Mouse (Mus musculus): Measurements from ENCODE around the gene Ccdc169. TPM values are rescaled to one million over a fixed set of nuclear protein-coding genes. Genes with fewer than 3 reads are reported as not detected.

The Ccdc169 gene
- polyA plus RNA-seq, 1 experiment from 2014 or later: not detected

- Histone ChIP-seq H3K9me3 (ENCODE audit: control insufficient read depth, low read length) (no peaks in the 10 kb centered on the region), H3K4me1 (ENCODE audit: control insufficient read depth, insufficient read depth, low read length) (no peaks in the 10 kb centered on the region), H3K4me2 (replicated peaks; ENCODE audit: low read depth, low read length) (no peak overlapping the region), H3K4me3 (ENCODE audit: low read length) (no peak overlapping the region), H3K9ac (ENCODE audit: low read depth, low read length) (no peak overlapping the region), H3K36me3 (ENCODE audit: control insufficient read depth, insufficient read depth, low read length) (no peaks in the 10 kb centered on the region), H3K27ac (ENCODE audit: low read depth, low read length) (no peak overlapping the region), H3K27me3 (ENCODE audit: control insufficient read depth, insufficient read depth, low read length) (no peaks in the 10 kb centered on the region)
- ATAC-seq (ENCODE audit: low FRiP score, low TSS enrichment): no peak
- 67% methylated on average over 7 of the region's 7 CpGs for WGBS
Observed at GRCm38 (mm10) chr3:55161144-55161543, 24.0 kb downstream of the Ccdc169 start.

GRCm38 (mm10) chr3:55163510-55163909 lies 26.4 kb downstream of the Ccdc169 start:
- no peak for ATAC-seq (ENCODE audit: low FRiP score, low TSS enrichment)
- no peak overlapping the region for H3K9ac ChIP-seq (ENCODE audit: low read depth, low read length)
- no peaks in the 10 kb centered on the region for H3K36me3 ChIP-seq (ENCODE audit: control insufficient read depth, insufficient read depth, low read length)
- H3K9me3 ChIP-seq (ENCODE audit: control insufficient read depth, low read length): no peaks in the 10 kb centered on the region
- WGBS: 66% methylated on average over 4 of the region's 4 CpGs
- H3K4me2 ChIP-seq (replicated peaks; ENCODE audit: low read depth, low read length): no peak overlapping the region
- no peak overlapping the region for H3K4me3 ChIP-seq (ENCODE audit: low read length)
- no peaks in the 10 kb centered on the region for H3K27me3 ChIP-seq (ENCODE audit: control insufficient read depth, insufficient read depth, low read length)
- H3K4me1 ChIP-seq (ENCODE audit: control insufficient read depth, insufficient read depth, low read length): no peaks in the 10 kb centered on the region
- H3K27ac ChIP-seq (ENCODE audit: low read depth, low read length): no peak overlapping the region

GRCm38 (mm10) chr3:55172478-55172877 lies 35.3 kb downstream of the Ccdc169 start:
- Histone ChIP-seq H3K4me3 (ENCODE audit: low read length) (no peak overlapping the region), H3K4me2 (replicated peaks; ENCODE audit: low read depth, low read length) (no peak overlapping the region), H3K4me1 (ENCODE audit: control insufficient read depth, insufficient read depth, low read length) (0 out of 2 replicates have a peak, but pooled peaks cover 2% of the 10 kb centered on the region), H3K36me3 (ENCODE audit: control insufficient read depth, insufficient read depth, low read length) (no peaks in the 10 kb centered on the region), H3K27ac (ENCODE audit: low read depth, low read length) (no peak overlapping the region), H3K27me3 (ENCODE audit: control insufficient read depth, insufficient read depth, low read length) (no peaks in the 10 kb centered on the region), H3K9me3 (ENCODE audit: control insufficient read depth, low read length) (no peaks in the 10 kb centered on the region), H3K9ac (ENCODE audit: low read depth, low read length) (no peak overlapping the region)
- WGBS: 85% methylated on average over 3 of the region's 3 CpGs
- 0 out of 2 replicates have a peak, but pooled peaks have one; percentile 46 for ATAC-seq (ENCODE audit: low FRiP score, low TSS enrichment)

GRCm38 (mm10) chr3:55177271-55177670 lies 40.1 kb downstream of the Ccdc169 start:
- H3K4me2 ChIP-seq (replicated peaks; ENCODE audit: low read depth, low read length): no peak overlapping the region
- WGBS: 57% methylated on average over 6 of the region's 6 CpGs
- H3K27me3 ChIP-seq (ENCODE audit: control insufficient read depth, insufficient read depth, low read length): no peaks in the 10 kb centered on the region
- 0 out of 2 replicates have a peak, but pooled peaks cover 2% of the 10 kb centered on the region for H3K4me1 ChIP-seq (ENCODE audit: control insufficient read depth, insufficient read depth, low read length)
- no peak overlapping the region for H3K9ac ChIP-seq (ENCODE audit: low read depth, low read length)
- no peak for ATAC-seq (ENCODE audit: low FRiP score, low TSS enrichment)
- no peaks in the 10 kb centered on the region for H3K36me3 ChIP-seq (ENCODE audit: control insufficient read depth, insufficient read depth, low read length)
- no peak overlapping the region for H3K4me3 ChIP-seq (ENCODE audit: low read length)
- no peak overlapping the region for H3K27ac ChIP-seq (ENCODE audit: low read depth, low read length)
- no peaks in the 10 kb centered on the region for H3K9me3 ChIP-seq (ENCODE audit: control insufficient read depth, low read length)

GRCm38 (mm10) chr3:55181766-55182165 lies 44.6 kb downstream of the Ccdc169 start, which contains the start of gene Sohlh2:
Sohlh2 (plus strand) TSS chr3:55182028.
- Histone ChIP-seq H3K4me3 (ENCODE audit: low read length) (no peak within 1 kb of the TSS), H3K36me3 (ENCODE audit: control insufficient read depth, insufficient read depth, low read length) (no peaks in the 10 kb centered on the region), H3K9me3 (ENCODE audit: control insufficient read depth, low read length) (no peaks in the 10 kb centered on the region), H3K27ac (ENCODE audit: low read depth, low read length) (no peak within 1 kb of the TSS), H3K27me3 (ENCODE audit: control insufficient read depth, insufficient read depth, low read length) (no peaks in the 10 kb centered on the region), H3K4me1 (ENCODE audit: control insufficient read depth, insufficient read depth, low read length) (no peaks in the 10 kb centered on the region), H3K9ac (ENCODE audit: low read depth, low read length) (no peak within 1 kb of the TSS), H3K4me2 (replicated peaks; ENCODE audit: low read depth, low read length) (no peak within 1 kb of the TSS)
- no peak for ATAC-seq (ENCODE audit: low FRiP score, low TSS enrichment)
- WGBS: 93% methylated on average over 22 of the region's 22 CpGs

- no peak for ATAC-seq (ENCODE audit: low FRiP score, low TSS enrichment)
- Histone ChIP-seq H3K4me3 (ENCODE audit: low read length) (no peak overlapping the region), H3K27ac (ENCODE audit: low read depth, low read length) (no peak overlapping the region), H3K9ac (ENCODE audit: low read depth, low read length) (no peak overlapping the region), H3K36me3 (ENCODE audit: control insufficient read depth, insufficient read depth, low read length) (no peaks in the 10 kb centered on the region), H3K4me2 (replicated peaks; ENCODE audit: low read depth, low read length) (no peak overlapping the region), H3K9me3 (ENCODE audit: control insufficient read depth, low read length) (no peaks in the 10 kb centered on the region), H3K27me3 (ENCODE audit: control insufficient read depth, insufficient read depth, low read length) (no peaks in the 10 kb centered on the region), H3K4me1 (ENCODE audit: control insufficient read depth, insufficient read depth, low read length) (no peaks in the 10 kb centered on the region)
- WGBS: 86% methylated on average over 4 of the region's 4 CpGs
Observed at GRCm38 (mm10) chr3:55191668-55192067, 54.5 kb downstream of the Ccdc169 start.

GRCm38 (mm10) chr3:55193351-55193750 lies 56.2 kb downstream of the Ccdc169 start:
- no peak overlapping the region for H3K4me3 ChIP-seq (ENCODE audit: low read length)
- H3K27ac ChIP-seq (ENCODE audit: low read depth, low read length): no peak overlapping the region
- no peaks in the 10 kb centered on the region for H3K27me3 ChIP-seq (ENCODE audit: control insufficient read depth, insufficient read depth, low read length)
- WGBS: 51% methylated on average over 2 of the region's 2 CpGs
- no peak overlapping the region for H3K4me2 ChIP-seq (replicated peaks; ENCODE audit: low read depth, low read length)
- ATAC-seq (ENCODE audit: low FRiP score, low TSS enrichment): no peak
- no peak overlapping the region for H3K9ac ChIP-seq (ENCODE audit: low read depth, low read length)
- H3K36me3 ChIP-seq (ENCODE audit: control insufficient read depth, insufficient read depth, low read length): no peaks in the 10 kb centered on the region
- H3K9me3 ChIP-seq (ENCODE audit: control insufficient read depth, low read length): no peaks in the 10 kb centered on the region
- no peaks in the 10 kb centered on the region for H3K4me1 ChIP-seq (ENCODE audit: control insufficient read depth, insufficient read depth, low read length)

- no peaks in the 10 kb centered on the region for H3K36me3 ChIP-seq (ENCODE audit: control insufficient read depth, insufficient read depth, low read length)
- no peaks in the 10 kb centered on the region for H3K9me3 ChIP-seq (ENCODE audit: control insufficient read depth, low read length)
- ATAC-seq (ENCODE audit: low FRiP score, low TSS enrichment): no peak
- no peaks in the 10 kb centered on the region for H3K4me1 ChIP-seq (ENCODE audit: control insufficient read depth, insufficient read depth, low read length)
- no peak overlapping the region for H3K4me3 ChIP-seq (ENCODE audit: low read length)
- H3K4me2 ChIP-seq (replicated peaks; ENCODE audit: low read depth, low read length): no peak overlapping the region
- 86% methylated on average over 8 of the region's 8 CpGs for WGBS
- no peak overlapping the region for H3K9ac ChIP-seq (ENCODE audit: low read depth, low read length)
- no peak overlapping the region for H3K27ac ChIP-seq (ENCODE audit: low read depth, low read length)
- no peaks in the 10 kb centered on the region for H3K27me3 ChIP-seq (ENCODE audit: control insufficient read depth, insufficient read depth, low read length)
Observed at GRCm38 (mm10) chr3:55194792-55195191, 57.7 kb downstream of the Ccdc169 start.

GRCm38 (mm10) chr3:55195581-55196327 lies 58.6 kb downstream of the Ccdc169 start:
- WGBS: 69% methylated on average over 5 of the region's 5 CpGs
- Histone ChIP-seq H3K4me3 (ENCODE audit: low read length) (no peak overlapping the region), H3K4me2 (replicated peaks; ENCODE audit: low read depth, low read length) (no peak overlapping the region), H3K9ac (ENCODE audit: low read depth, low read length) (no peak overlapping the region), H3K27me3 (ENCODE audit: control insufficient read depth, insufficient read depth, low read length) (no peaks in the 10 kb centered on the region), H3K27ac (ENCODE audit: low read depth, low read length) (no peak overlapping the region), H3K36me3 (ENCODE audit: control insufficient read depth, insufficient read depth, low read length) (no peaks in the 10 kb centered on the region), H3K9me3 (ENCODE audit: control insufficient read depth, low read length) (no peaks in the 10 kb centered on the region), H3K4me1 (ENCODE audit: control insufficient read depth, insufficient read depth, low read length) (no peaks in the 10 kb centered on the region)
- ATAC-seq (ENCODE audit: low FRiP score, low TSS enrichment): no peak

Data from kidney, embryonic 14.5 days (tissue).